Mouse (Mus musculus): Measurements from ENCODE around the gene Lnx1. TPM values are rescaled to one million over a fixed set of nuclear protein-coding genes. Genes with fewer than 3 reads are reported as not detected.

Gene Lnx1
- polyA plus RNA-seq, 1 experiment from 2014 or later = not detected

GRCm38 (mm10) chr5:74725541-74725940, 22.8 kb upstream of the Lnx1 start:
- Histone ChIP-seq H3K9me3 (replicated peaks) (no peaks in the 10 kb centered on the region), H3K9ac (no peak overlapping the region), H3K4me2 (no peak overlapping the region), H3K4me1 (replicated peaks) (no peaks in the 10 kb centered on the region), H3K27me3 (no peaks in the 10 kb centered on the region), H3K27ac (replicated peaks) (no peak overlapping the region), H3K4me3 (replicated peaks) (no peak overlapping the region), H3K36me3 (replicated peaks) (no peaks in the 10 kb centered on the region)
- 44% methylated on average over 4 of the region's 4 CpGs for WGBS (ENCODE audit: insufficient replicate concordance)
- no peak for ATAC-seq (ENCODE audit: insufficient read depth)

GRCm38 (mm10) chr5:74721816-74722215, 19.1 kb upstream of the Lnx1 start:
- Histone ChIP-seq H3K4me2 (no peak overlapping the region), H3K4me3 (replicated peaks) (no peak overlapping the region), H3K9me3 (replicated peaks) (no peaks in the 10 kb centered on the region), H3K27ac (replicated peaks) (no peak overlapping the region), H3K9ac (no peak overlapping the region), H3K36me3 (replicated peaks) (no peaks in the 10 kb centered on the region), H3K27me3 (no peaks in the 10 kb centered on the region), H3K4me1 (replicated peaks) (no peaks in the 10 kb centered on the region)
- WGBS (ENCODE audit: insufficient replicate concordance) = 47% methylated on average over 3 of the region's 3 CpGs
- ATAC-seq (ENCODE audit: insufficient read depth) = no peak

- no peaks in the 10 kb centered on the region for H3K27me3 ChIP-seq
- H3K9ac ChIP-seq = no peak overlapping the region
- H3K4me3 ChIP-seq (replicated peaks) = no peak overlapping the region
- no peak overlapping the region for H3K27ac ChIP-seq (replicated peaks)
- H3K4me2 ChIP-seq = no peak overlapping the region
- 59% methylated on average over 9 of the region's 9 CpGs for WGBS (ENCODE audit: insufficient replicate concordance)
- no peak for ATAC-seq (ENCODE audit: insufficient read depth)
- H3K36me3 ChIP-seq (replicated peaks) = no peaks in the 10 kb centered on the region
- H3K4me1 ChIP-seq (replicated peaks) = no peaks in the 10 kb centered on the region
- no peaks in the 10 kb centered on the region for H3K9me3 ChIP-seq (replicated peaks)
These were observed 17.9 kb upstream of the Lnx1 start for GRCm38 (mm10) chr5:74720661-74721060.

- Histone ChIP-seq H3K9ac (no peak overlapping the region), H3K4me1 (replicated peaks) (no peaks in the 10 kb centered on the region), H3K27me3 (no peaks in the 10 kb centered on the region), H3K36me3 (replicated peaks) (no peaks in the 10 kb centered on the region), H3K4me3 (replicated peaks) (no peak overlapping the region), H3K4me2 (no peak overlapping the region), H3K27ac (replicated peaks) (no peak overlapping the region), H3K9me3 (replicated peaks) (no peaks in the 10 kb centered on the region)
- WGBS (ENCODE audit: insufficient replicate concordance) = 34% methylated on average over 7 of the region's 7 CpGs
- ATAC-seq (ENCODE audit: insufficient read depth) = no peak
These were observed 13.5 kb upstream of the Lnx1 start for GRCm38 (mm10) chr5:74716165-74716564.

GRCm38 (mm10) chr5:74712811-74713210, 10.1 kb upstream of the Lnx1 start:
- H3K4me3 ChIP-seq (replicated peaks) = no peak overlapping the region
- WGBS (ENCODE audit: insufficient replicate concordance) = 53% methylated on average over 4 of the region's 4 CpGs
- no peaks in the 10 kb centered on the region for H3K4me1 ChIP-seq (replicated peaks)
- H3K36me3 ChIP-seq (replicated peaks) = no peaks in the 10 kb centered on the region
- no peaks in the 10 kb centered on the region for H3K27me3 ChIP-seq
- H3K27ac ChIP-seq (replicated peaks) = no peak overlapping the region
- ATAC-seq (ENCODE audit: insufficient read depth) = no peak
- no peaks in the 10 kb centered on the region for H3K9me3 ChIP-seq (replicated peaks)
- no peak overlapping the region for H3K4me2 ChIP-seq
- no peak overlapping the region for H3K9ac ChIP-seq

- Histone ChIP-seq H3K9ac (no peak overlapping the region), H3K4me1 (replicated peaks) (no peaks in the 10 kb centered on the region), H3K36me3 (replicated peaks) (no peaks in the 10 kb centered on the region), H3K4me2 (no peak overlapping the region), H3K4me3 (replicated peaks) (no peak overlapping the region), H3K27ac (replicated peaks) (no peak overlapping the region), H3K27me3 (no peaks in the 10 kb centered on the region; the same call in 1 of the 2 replicates), H3K9me3 (replicated peaks) (no peaks in the 10 kb centered on the region)
- no peak for ATAC-seq (ENCODE audit: insufficient read depth)
- 66% methylated on average over 2 of the region's 2 CpGs for WGBS (ENCODE audit: insufficient replicate concordance)
These were observed 9.3 kb upstream of the Lnx1 start for GRCm38 (mm10) chr5:74711988-74712387.

- 21% methylated on average over 1 of the region's 1 CpGs for WGBS (ENCODE audit: insufficient replicate concordance)
- no peak overlapping the region for H3K9ac ChIP-seq
- no peak overlapping the region for H3K4me3 ChIP-seq (replicated peaks)
- no peaks in the 10 kb centered on the region for H3K36me3 ChIP-seq (replicated peaks)
- H3K9me3 ChIP-seq (replicated peaks) = no peaks in the 10 kb centered on the region
- no peaks in the 10 kb centered on the region for H3K4me1 ChIP-seq (replicated peaks)
- H3K27ac ChIP-seq (replicated peaks) = no peak overlapping the region
- no peak for ATAC-seq (ENCODE audit: insufficient read depth)
- H3K27me3 ChIP-seq = no peaks in the 10 kb centered on the region; the same call in 1 of the 2 replicates
- H3K4me2 ChIP-seq = no peak overlapping the region
These were observed 8.3 kb upstream of the Lnx1 start for GRCm38 (mm10) chr5:74711056-74711455.

GRCm38 (mm10) chr5:74710181-74710580, 7.5 kb upstream of the Lnx1 start:
- ATAC-seq (ENCODE audit: insufficient read depth) = no peak
- 57% methylated on average over 4 of the region's 4 CpGs for WGBS (ENCODE audit: insufficient replicate concordance)
- no peaks in the 10 kb centered on the region; the same call in 1 of the 2 replicates for H3K27me3 ChIP-seq
- H3K4me2 ChIP-seq = no peak overlapping the region
- H3K9me3 ChIP-seq (replicated peaks) = no peaks in the 10 kb centered on the region
- H3K4me3 ChIP-seq (replicated peaks) = no peak overlapping the region
- no peaks in the 10 kb centered on the region for H3K4me1 ChIP-seq (replicated peaks)
- H3K36me3 ChIP-seq (replicated peaks) = no peaks in the 10 kb centered on the region
- no peak overlapping the region for H3K27ac ChIP-seq (replicated peaks)
- no peak overlapping the region for H3K9ac ChIP-seq

- Histone ChIP-seq H3K4me1 (replicated peaks) (0 out of 2 replicates have a peak, but pooled peaks cover 12% of the 10 kb centered on the region), H3K36me3 (replicated peaks) (no peaks in the 10 kb centered on the region), H3K27ac (replicated peaks) (no peak overlapping the region), H3K9me3 (replicated peaks) (no peaks in the 10 kb centered on the region), H3K27me3 (no peaks in the 10 kb centered on the region; the same call in 1 of the 2 replicates), H3K9ac (no peak overlapping the region), H3K4me2 (peak overlapping the region; percentile 66), H3K4me3 (replicated peaks) (peak overlapping the region; percentile 49)
- peak; percentile 88 for ATAC-seq (ENCODE audit: insufficient read depth)
- 2% methylated on average over 8 of the region's 8 CpGs for WGBS (ENCODE audit: insufficient replicate concordance)
These were observed 1.7 kb upstream of the Lnx1 start for GRCm38 (mm10) chr5:74704460-74704790.

GRCm38 (mm10) chr5:74703741-74704459, 1.2 kb upstream of the Lnx1 start:
- H3K27ac ChIP-seq (replicated peaks) = no peak overlapping the region
- H3K4me3 ChIP-seq (replicated peaks) = peak overlapping the region; percentile 49
- no peak overlapping the region for H3K9ac ChIP-seq
- H3K4me2 ChIP-seq = peak overlapping the region; percentile 66
- H3K36me3 ChIP-seq (replicated peaks) = no peaks in the 10 kb centered on the region
- no peaks in the 10 kb centered on the region; the same call in 1 of the 2 replicates for H3K27me3 ChIP-seq
- no peaks in the 10 kb centered on the region for H3K9me3 ChIP-seq (replicated peaks)
- WGBS (ENCODE audit: insufficient replicate concordance) = 21% methylated on average over 17 of the region's 17 CpGs
- 0 out of 2 replicates have a peak, but pooled peaks cover 12% of the 10 kb centered on the region for H3K4me1 ChIP-seq (replicated peaks)
- ATAC-seq (ENCODE audit: insufficient read depth) = peak; percentile 83

- WGBS (ENCODE audit: insufficient replicate concordance) = 56% methylated on average over 2 of the region's 2 CpGs
- Histone ChIP-seq H3K4me3 (replicated peaks) (no peak overlapping the region), H3K27me3 (no peaks in the 10 kb centered on the region), H3K27ac (replicated peaks) (no peak overlapping the region), H3K4me2 (no peak overlapping the region), H3K4me1 (replicated peaks) (0 out of 2 replicates have a peak, but pooled peaks cover 12% of the 10 kb centered on the region), H3K9ac (no peak overlapping the region), H3K36me3 (replicated peaks) (no peaks in the 10 kb centered on the region), H3K9me3 (replicated peaks) (no peaks in the 10 kb centered on the region)
- no peak for ATAC-seq (ENCODE audit: insufficient read depth)
These were observed 1.8 kb downstream of the Lnx1 start for GRCm38 (mm10) chr5:74700918-74701317.

- Histone ChIP-seq H3K9me3 (replicated peaks) (no peaks in the 10 kb centered on the region), H3K9ac (no peak overlapping the region), H3K4me3 (replicated peaks) (no peak overlapping the region), H3K36me3 (replicated peaks) (no peaks in the 10 kb centered on the region), H3K4me1 (replicated peaks) (0 out of 2 replicates have a peak, but pooled peaks cover 9% of the 10 kb centered on the region), H3K27ac (replicated peaks) (no peak overlapping the region), H3K27me3 (no peaks in the 10 kb centered on the region), H3K4me2 (no peak overlapping the region)
- no peak for ATAC-seq (ENCODE audit: insufficient read depth)
- WGBS (ENCODE audit: insufficient replicate concordance) = 48% methylated on average over 1 of the region's 1 CpGs
These were observed 3.0 kb downstream of the Lnx1 start for GRCm38 (mm10) chr5:74699673-74700072.

All from liver, embryonic 15.5 days (tissue).